Mouse (Mus musculus) hematopoietic stem cell, adult 5-6 weeks (primary cell): Measurements from ENCODE around the gene Itgb6. TPM values are rescaled to one million over a fixed set of nuclear protein-coding genes. Genes with fewer than 3 reads are reported as not detected.

Source experiments
- ATAC-seq, 2 experiments: fragments of 125-278 bp in 1 of 2; replicated peaks in 1 of 2; 2 replicates each; pipeline ENCODE4 v1.8.0; 2016 to 2017; ENCODE audit warnings: inconsistent platforms in 2 of 2, mild to moderate bottlenecking in 2 of 2, moderate number of reproducible peaks in 2 of 2, low read depth in 1 of 2, moderate TSS enrichment in 1 of 2; ENCODE audit not compliant: low FRiP score in 2 of 2, poor library complexity in 2 of 2, severe bottlenecking in 2 of 2, insufficient read depth in 1 of 2, low TSS enrichment in 1 of 2
- total RNA-seq: library from RNA; stranded (forward); fragments of 172-1452, 232-1000 nt; gene quantifications from 2 replicates; pipeline ENCODE4 v1.2.3, GENCODE M21; 2017

The Itgb6 gene
- total RNA-seq, 1 experiment from 2014 or later, result not detected

GRCm38 (mm10) chr2:60643406-60643805 lies 79.0 kb downstream of the Itgb6 start:
- ATAC-seq, result no peak

- ATAC-seq, result no peak
These were observed 79.8 kb downstream of the Itgb6 start for GRCm38 (mm10) chr2:60642606-60643005.

GRCm38 (mm10) chr2:60640342-60640672 lies 82.1 kb downstream of the Itgb6 start:
- ATAC-seq, result no peak

- no peak for ATAC-seq
These were observed 82.7 kb downstream of the Itgb6 start for GRCm38 (mm10) chr2:60639617-60640341.

- ATAC-seq, result no peak
These were observed 85.3 kb downstream of the Itgb6 start for GRCm38 (mm10) chr2:60636910-60637761.

- no peak for ATAC-seq
These were observed 86.0 kb downstream of the Itgb6 start for GRCm38 (mm10) chr2:60636481-60636880.

- ATAC-seq, result no peak
These were observed 86.4 kb downstream of the Itgb6 start for GRCm38 (mm10) chr2:60636038-60636437.

- no peak for ATAC-seq
These were observed 89.7 kb downstream of the Itgb6 start for GRCm38 (mm10) chr2:60632791-60633190.

GRCm38 (mm10) chr2:60630304-60630703 lies 92.1 kb downstream of the Itgb6 start:
- ATAC-seq, result no peak

- peak; percentile 56 to 62 for ATAC-seq
These were observed 94.5 kb downstream of the Itgb6 start for GRCm38 (mm10) chr2:60627952-60628351.

GRCm38 (mm10) chr2:60627515-60627914 lies 94.9 kb downstream of the Itgb6 start:
- no peak; a peak in 1 of 4 replicates for ATAC-seq

GRCm38 (mm10) chr2:60625766-60626165 lies 96.7 kb downstream of the Itgb6 start:
- ATAC-seq, result no peak; a peak in 1 of 4 replicates

GRCm38 (mm10) chr2:60622161-60622560 lies 100.3 kb downstream of the Itgb6 start:
- peak in 1 of 2 experiments; percentile 86 for ATAC-seq

GRCm38 (mm10) chr2:60614758-60615157 lies 107.7 kb downstream of the Itgb6 start:
- no peak for ATAC-seq

GRCm38 (mm10) chr2:60613857-60614228 lies 108.6 kb downstream of the Itgb6 start:
- no peak for ATAC-seq

- ATAC-seq, result no peak
These were observed 109.3 kb downstream of the Itgb6 start for GRCm38 (mm10) chr2:60612906-60613856.

GRCm38 (mm10) chr2:60611622-60612021 lies 110.8 kb downstream of the Itgb6 start:
- no peak for ATAC-seq
